Mouse (Mus musculus): Measurements from ENCODE around the gene Rsph14. TPM values are rescaled to one million over a fixed set of nuclear protein-coding genes. Genes with fewer than 3 reads are reported as not detected.

The Rsph14 gene
- polyA plus RNA-seq, 1 experiment from 2014 or later: not detected

DNA sequence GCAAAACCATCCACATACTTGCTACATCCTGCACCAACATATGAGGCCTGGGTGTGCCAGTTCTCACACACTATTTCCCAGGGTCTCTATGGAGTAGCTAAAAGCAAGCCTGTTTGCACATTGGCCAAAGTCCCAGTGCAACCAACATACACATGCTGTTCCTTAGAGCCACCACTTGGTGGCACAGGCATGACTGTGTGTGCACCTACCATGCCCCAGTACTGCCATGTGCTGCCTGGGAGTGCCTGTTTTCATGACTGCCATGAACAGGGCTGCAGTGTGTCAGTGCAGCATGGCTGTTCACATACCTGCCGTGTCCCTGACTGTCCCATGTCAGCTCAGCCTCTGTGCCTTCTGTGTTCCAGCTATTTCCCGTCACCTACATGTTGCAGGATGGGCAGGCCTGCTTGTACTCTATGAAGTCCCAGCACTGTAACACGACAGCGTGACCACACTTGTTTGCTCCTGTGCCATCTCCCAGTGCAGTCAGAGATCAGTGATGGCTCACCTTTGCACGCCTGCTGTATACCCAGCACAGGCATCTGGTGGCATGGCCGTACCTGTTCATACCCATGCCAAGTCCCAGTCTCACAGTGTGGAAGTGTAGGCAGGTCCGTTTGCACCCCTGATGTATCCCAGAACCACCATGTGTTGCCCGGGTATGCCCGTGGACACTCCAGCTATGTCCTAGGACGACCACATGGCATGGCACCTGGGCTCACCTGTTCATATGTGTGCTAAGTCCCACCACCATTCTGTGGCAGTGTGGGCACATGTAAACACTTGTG lies 95.2 kb downstream of the Rsph14 start:
- Histone ChIP-seq H3K9ac (ENCODE audit: low read depth, low read length) (no peak overlapping the region), H3K4me3 (ENCODE audit: low read depth, low read length) (no peak overlapping the region), H3K4me2 (ENCODE audit: low read depth, low read length) (no peak overlapping the region), H3K9me3 (replicated peaks; ENCODE audit: control insufficient read depth, low read length) (no peaks in the 10 kb centered on the region), H3K4me1 (ENCODE audit: control insufficient read depth, low read depth, low read length) (no peaks in the 10 kb centered on the region), H3K27ac (ENCODE audit: low read length) (no peak overlapping the region), H3K36me3 (ENCODE audit: control insufficient read depth, insufficient read depth) (no peaks in the 10 kb centered on the region), H3K27me3 (ENCODE audit: control insufficient read depth, insufficient read depth, low read depth, low read length) (no peaks in the 10 kb centered on the region)
- peak; percentile 41 for ATAC-seq (ENCODE audit: low read depth)
- 66% methylated on average over 10 of the region's 10 CpGs for WGBS (ENCODE audit: insufficient replicate concordance)

DNA sequence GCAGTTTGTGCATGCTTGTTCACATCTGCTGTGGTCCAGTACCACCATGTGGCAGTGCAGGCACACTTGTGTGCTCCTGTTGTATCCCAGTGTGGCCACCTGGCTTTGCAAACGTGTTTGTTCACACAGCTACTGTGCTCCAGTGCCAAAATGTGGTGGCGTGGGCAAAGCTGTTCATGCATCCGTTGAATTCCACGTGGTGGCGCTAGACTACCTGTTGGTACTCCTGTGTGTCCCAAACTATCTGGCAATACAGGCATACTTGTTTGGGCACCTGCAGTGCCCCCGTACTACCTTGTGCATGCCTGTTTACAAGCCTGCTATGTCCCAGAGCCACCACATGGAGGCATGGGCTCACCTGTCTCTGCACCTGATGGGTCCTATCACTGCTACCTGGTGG lies 97.4 kb downstream of the Rsph14 start:
- Histone ChIP-seq H3K4me3 (ENCODE audit: low read depth, low read length) (no peak overlapping the region), H3K9ac (ENCODE audit: low read depth, low read length) (no peak overlapping the region)
- 22% methylated on average over 6 of the region's 6 CpGs for WGBS (ENCODE audit: insufficient replicate concordance)

DNA sequence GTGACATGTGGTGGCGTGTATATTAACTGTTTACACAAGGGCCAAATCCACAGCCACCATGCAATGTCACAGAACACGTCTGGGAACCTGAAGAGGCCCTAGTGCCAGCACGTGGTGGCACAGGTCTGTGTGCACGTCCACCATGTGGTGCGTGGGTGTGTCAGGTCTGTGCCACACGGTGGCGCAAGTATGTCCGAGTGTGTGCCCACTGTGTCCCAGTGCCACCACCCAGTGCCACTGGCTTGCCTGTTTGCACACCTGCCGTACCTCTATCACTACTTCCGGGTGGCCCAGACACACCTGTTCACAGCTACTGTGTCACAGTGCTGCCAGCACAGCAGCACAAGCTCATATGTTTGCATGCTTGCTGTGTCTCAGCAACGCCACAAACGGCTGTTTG lies 97.9 kb downstream of the Rsph14 start:
- 57% methylated on average over 12 of the region's 12 CpGs for WGBS (ENCODE audit: insufficient replicate concordance)

More for the DNA sequence above, 97.4 kb downstream of the Rsph14 start:
- no peaks in the 10 kb centered on the region for H3K27me3 ChIP-seq (ENCODE audit: control insufficient read depth, insufficient read depth, low read depth, low read length)
- H3K4me1 ChIP-seq (ENCODE audit: control insufficient read depth, low read depth, low read length): no peaks in the 10 kb centered on the region
- no peak overlapping the region for H3K27ac ChIP-seq (ENCODE audit: low read length)
- ATAC-seq (ENCODE audit: low read depth): no peak
- no peak overlapping the region for H3K4me2 ChIP-seq (ENCODE audit: low read depth, low read length)
- no peaks in the 10 kb centered on the region for H3K9me3 ChIP-seq (replicated peaks; ENCODE audit: control insufficient read depth, low read length)
- no peaks in the 10 kb centered on the region for H3K36me3 ChIP-seq (ENCODE audit: control insufficient read depth, insufficient read depth)

DNA sequence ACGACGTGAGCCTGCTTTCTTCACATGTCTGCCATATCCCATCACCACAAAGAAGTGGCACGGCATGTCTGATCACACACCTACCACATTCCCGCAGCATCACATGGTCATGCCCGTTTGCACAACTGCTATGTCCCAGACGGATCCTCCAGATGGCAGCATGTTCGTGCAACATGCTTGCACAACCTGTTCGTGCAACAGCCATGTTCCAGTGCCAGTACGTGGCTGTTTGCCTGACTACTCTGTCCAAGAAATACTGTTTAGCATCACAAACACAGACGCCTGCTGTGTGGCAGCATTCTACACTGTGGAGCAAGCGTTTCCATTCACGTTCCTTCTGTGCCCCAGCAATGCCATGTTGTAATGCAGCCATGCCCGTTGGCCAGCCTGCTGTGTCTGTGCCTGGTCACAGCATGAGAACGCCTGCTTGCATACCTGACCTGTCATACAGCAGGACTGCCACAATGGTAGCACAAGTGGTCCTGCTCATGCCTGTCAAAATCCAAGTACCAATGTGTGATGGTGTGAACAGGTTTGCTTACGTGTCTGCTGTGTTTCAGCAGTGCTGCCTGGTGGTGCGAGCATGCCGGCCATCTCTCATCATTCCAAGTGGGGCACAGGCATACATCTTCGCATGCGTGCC lies 98.7 kb downstream of the Rsph14 start:
- no peaks in the 10 kb centered on the region for H3K36me3 ChIP-seq (ENCODE audit: control insufficient read depth, insufficient read depth)
- no peak overlapping the region for H3K4me2 ChIP-seq (ENCODE audit: low read depth, low read length)
- no peak overlapping the region for H3K27ac ChIP-seq (ENCODE audit: low read length)
- WGBS (ENCODE audit: insufficient replicate concordance): 71% methylated on average over 19 of the region's 19 CpGs
- no peak overlapping the region for H3K4me3 ChIP-seq (ENCODE audit: low read depth, low read length)
- no peak for ATAC-seq (ENCODE audit: low read depth)
- H3K27me3 ChIP-seq (ENCODE audit: control insufficient read depth, insufficient read depth, low read depth, low read length): no peaks in the 10 kb centered on the region
- H3K9ac ChIP-seq (ENCODE audit: low read depth, low read length): no peak overlapping the region
- no peaks in the 10 kb centered on the region for H3K4me1 ChIP-seq (ENCODE audit: control insufficient read depth, low read depth, low read length)
- H3K9me3 ChIP-seq (replicated peaks; ENCODE audit: control insufficient read depth, low read length): no peaks in the 10 kb centered on the region

More for the DNA sequence above, 97.9 kb downstream of the Rsph14 start:
- Histone ChIP-seq H3K9ac (ENCODE audit: low read depth, low read length) (no peak overlapping the region), H3K27me3 (ENCODE audit: control insufficient read depth, insufficient read depth, low read depth, low read length) (no peaks in the 10 kb centered on the region), H3K27ac (ENCODE audit: low read length) (no peak overlapping the region), H3K4me3 (ENCODE audit: low read depth, low read length) (no peak overlapping the region), H3K4me1 (ENCODE audit: control insufficient read depth, low read depth, low read length) (no peaks in the 10 kb centered on the region), H3K4me2 (ENCODE audit: low read depth, low read length) (no peak overlapping the region), H3K36me3 (ENCODE audit: control insufficient read depth, insufficient read depth) (no peaks in the 10 kb centered on the region), H3K9me3 (replicated peaks; ENCODE audit: control insufficient read depth, low read length) (no peaks in the 10 kb centered on the region)
- ATAC-seq (ENCODE audit: low read depth): no peak

DNA sequence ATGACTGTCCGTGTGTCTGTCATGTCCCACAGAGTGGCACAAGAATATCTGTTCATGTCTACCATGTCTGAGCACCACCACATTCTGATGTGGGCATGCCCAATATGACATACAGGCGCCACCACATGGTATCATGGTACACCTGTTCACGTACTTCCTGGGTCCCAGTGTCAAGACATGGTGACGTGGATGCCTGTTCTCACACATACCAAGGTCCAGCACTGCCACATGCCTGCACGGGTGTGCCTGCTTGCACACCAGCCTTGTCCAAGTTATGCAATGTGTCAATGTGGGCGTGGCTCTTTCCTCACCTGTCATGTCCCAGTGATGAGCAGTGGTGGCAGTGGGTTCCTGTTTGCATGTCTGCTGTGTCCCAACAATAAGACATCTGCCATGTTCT lies 99.9 kb downstream of the Rsph14 start:
- no peaks in the 10 kb centered on the region for H3K9me3 ChIP-seq (replicated peaks; ENCODE audit: control insufficient read depth, low read length)
- no peak overlapping the region for H3K4me3 ChIP-seq (ENCODE audit: low read depth, low read length)
- H3K27ac ChIP-seq (ENCODE audit: low read length): no peak overlapping the region
- 53% methylated on average over 6 of the region's 6 CpGs for WGBS (ENCODE audit: insufficient replicate concordance)
- no peak for ATAC-seq (ENCODE audit: low read depth)
- H3K9ac ChIP-seq (ENCODE audit: low read depth, low read length): no peak overlapping the region
- H3K27me3 ChIP-seq (ENCODE audit: control insufficient read depth, insufficient read depth, low read depth, low read length): no peaks in the 10 kb centered on the region
- H3K36me3 ChIP-seq (ENCODE audit: control insufficient read depth, insufficient read depth): no peaks in the 10 kb centered on the region
- no peaks in the 10 kb centered on the region for H3K4me1 ChIP-seq (ENCODE audit: control insufficient read depth, low read depth, low read length)
- no peak overlapping the region for H3K4me2 ChIP-seq (ENCODE audit: low read depth, low read length)

DNA sequence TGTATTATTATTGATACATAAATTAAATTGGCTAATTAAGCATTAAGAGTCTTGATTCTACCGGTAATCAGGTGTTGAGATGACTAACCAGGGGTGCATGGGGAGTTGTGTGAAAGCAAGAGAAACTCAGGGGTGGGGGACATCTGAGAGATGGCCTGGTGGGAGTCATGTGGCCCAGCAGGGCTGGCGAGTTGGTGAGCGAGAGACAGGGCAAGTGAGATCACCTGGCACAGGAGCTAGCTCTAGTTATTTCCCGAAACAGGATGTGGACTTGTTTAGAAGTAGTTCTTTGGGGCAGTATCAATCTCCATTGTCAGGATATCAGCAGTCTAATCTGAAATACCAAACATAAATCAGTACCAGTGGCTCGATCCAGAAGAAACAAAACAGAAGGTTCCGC lies 100.8 kb downstream of the Rsph14 start:
- WGBS (ENCODE audit: insufficient replicate concordance): 49% methylated on average over 6 of the region's 6 CpGs
- H3K4me1 ChIP-seq (ENCODE audit: control insufficient read depth, low read depth, low read length): no peaks in the 10 kb centered on the region
- no peak overlapping the region for H3K4me2 ChIP-seq (ENCODE audit: low read depth, low read length)
- ATAC-seq (ENCODE audit: low read depth): no peak
- no peaks in the 10 kb centered on the region for H3K27me3 ChIP-seq (ENCODE audit: control insufficient read depth, insufficient read depth, low read depth, low read length)
- H3K9me3 ChIP-seq (replicated peaks; ENCODE audit: control insufficient read depth, low read length): no peaks in the 10 kb centered on the region
- H3K9ac ChIP-seq (ENCODE audit: low read depth, low read length): no peak overlapping the region
- no peak overlapping the region for H3K4me3 ChIP-seq (ENCODE audit: low read depth, low read length)
- no peak overlapping the region for H3K27ac ChIP-seq (ENCODE audit: low read length)
- H3K36me3 ChIP-seq (ENCODE audit: control insufficient read depth, insufficient read depth): no peaks in the 10 kb centered on the region

DNA sequence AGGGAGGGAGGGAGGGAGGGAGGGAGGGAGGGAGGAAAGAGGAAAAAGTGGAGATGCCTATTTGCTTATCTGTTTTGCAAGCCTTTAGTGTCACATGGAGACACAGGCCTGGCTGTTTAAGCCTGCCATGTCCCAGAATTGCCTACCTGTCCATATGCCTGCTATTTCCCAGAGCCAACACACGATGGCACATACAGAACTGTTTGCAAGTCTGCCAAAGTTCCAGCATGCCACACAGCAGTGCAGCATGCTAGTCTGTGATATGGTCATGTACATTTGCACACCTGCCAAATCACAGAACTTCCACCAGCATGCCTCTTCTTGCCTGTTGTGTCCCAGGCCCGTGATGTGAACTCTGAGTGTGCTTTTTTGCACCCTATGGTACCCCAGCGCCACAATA lies 101.8 kb downstream of the Rsph14 start:
- no peak overlapping the region for H3K27ac ChIP-seq (ENCODE audit: low read length)
- H3K9ac ChIP-seq (ENCODE audit: low read depth, low read length): no peak overlapping the region
- no peaks in the 10 kb centered on the region for H3K27me3 ChIP-seq (ENCODE audit: control insufficient read depth, insufficient read depth, low read depth, low read length)
- no peaks in the 10 kb centered on the region for H3K36me3 ChIP-seq (ENCODE audit: control insufficient read depth, insufficient read depth)
- no peak overlapping the region for H3K4me2 ChIP-seq (ENCODE audit: low read depth, low read length)
- ATAC-seq (ENCODE audit: low read depth): no peak
- no peaks in the 10 kb centered on the region for H3K4me1 ChIP-seq (ENCODE audit: control insufficient read depth, low read depth, low read length)
- no peaks in the 10 kb centered on the region for H3K9me3 ChIP-seq (replicated peaks; ENCODE audit: control insufficient read depth, low read length)
- no peak overlapping the region for H3K4me3 ChIP-seq (ENCODE audit: low read depth, low read length)
- 57% methylated on average over 3 of the region's 3 CpGs for WGBS (ENCODE audit: insufficient replicate concordance)

DNA sequence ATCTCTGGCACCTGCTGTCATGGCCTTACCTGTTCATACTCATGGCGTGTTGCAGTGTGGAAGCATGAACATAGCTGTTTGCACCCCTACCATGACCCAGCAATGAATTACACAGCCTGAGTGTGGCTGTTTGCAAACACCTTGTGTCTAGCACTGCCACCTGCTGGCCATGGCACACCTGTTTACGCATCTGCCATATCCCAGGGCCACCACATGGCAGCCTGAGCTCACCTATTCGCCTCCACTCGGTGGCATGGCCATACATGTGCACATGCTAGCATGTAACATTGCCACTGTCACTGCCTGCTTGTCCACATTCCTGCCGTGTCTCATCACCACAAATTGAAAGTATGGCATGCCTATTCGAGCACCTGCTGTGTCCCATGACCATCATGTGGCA lies 102.8 kb downstream of the Rsph14 start:
- Histone ChIP-seq H3K27me3 (ENCODE audit: control insufficient read depth, insufficient read depth, low read depth, low read length) (no peaks in the 10 kb centered on the region), H3K4me2 (ENCODE audit: low read depth, low read length) (no peak overlapping the region), H3K36me3 (ENCODE audit: control insufficient read depth, insufficient read depth) (no peaks in the 10 kb centered on the region), H3K27ac (ENCODE audit: low read length) (no peak overlapping the region), H3K9me3 (replicated peaks; ENCODE audit: control insufficient read depth, low read length) (no peaks in the 10 kb centered on the region), H3K4me3 (ENCODE audit: low read depth, low read length) (no peak overlapping the region), H3K9ac (ENCODE audit: low read depth, low read length) (no peak overlapping the region), H3K4me1 (ENCODE audit: control insufficient read depth, low read depth, low read length) (no peaks in the 10 kb centered on the region)
- 48% methylated on average over 6 of the region's 6 CpGs for WGBS (ENCODE audit: insufficient replicate concordance)
- no peak for ATAC-seq (ENCODE audit: low read depth)

DNA sequence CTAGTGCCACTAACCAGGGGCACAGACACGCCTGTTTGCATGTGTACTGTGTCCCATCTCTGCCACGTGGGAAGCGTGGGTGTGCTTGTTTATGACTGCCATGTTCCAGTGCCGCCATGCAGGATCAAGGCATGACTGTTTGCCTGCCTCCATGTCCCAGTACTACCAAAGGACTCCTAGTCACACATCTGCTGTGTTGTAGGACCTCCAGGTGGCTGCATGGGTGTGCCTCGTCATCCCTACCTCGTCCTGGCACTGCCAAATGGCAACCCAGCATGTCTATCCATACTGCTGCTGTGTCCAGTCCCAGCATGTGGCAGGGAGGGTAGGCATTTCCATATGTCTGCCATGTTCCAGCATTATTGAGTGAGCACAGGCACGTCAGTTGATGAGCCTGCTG lies 104.1 kb downstream of the Rsph14 start:
- H3K9ac ChIP-seq (ENCODE audit: low read depth, low read length): no peak overlapping the region
- H3K4me3 ChIP-seq (ENCODE audit: low read depth, low read length): no peak overlapping the region
- H3K27me3 ChIP-seq (ENCODE audit: control insufficient read depth, insufficient read depth, low read depth, low read length): no peaks in the 10 kb centered on the region
- no peaks in the 10 kb centered on the region for H3K36me3 ChIP-seq (ENCODE audit: control insufficient read depth, insufficient read depth)
- WGBS (ENCODE audit: insufficient replicate concordance): 66% methylated on average over 7 of the region's 7 CpGs
- no peak overlapping the region for H3K27ac ChIP-seq (ENCODE audit: low read length)
- H3K9me3 ChIP-seq (replicated peaks; ENCODE audit: control insufficient read depth, low read length): no peaks in the 10 kb centered on the region
- no peak for ATAC-seq (ENCODE audit: low read depth)
- no peaks in the 10 kb centered on the region for H3K4me1 ChIP-seq (ENCODE audit: control insufficient read depth, low read depth, low read length)
- no peak overlapping the region for H3K4me2 ChIP-seq (ENCODE audit: low read depth, low read length)

All from liver, embryonic 16.5 days (tissue).